Mouse (Mus musculus) macrophage (primary cell): Measurements from ENCODE around the gene Fam155a. TPM values are rescaled to one million over a fixed set of nuclear protein-coding genes. Genes with fewer than 3 reads are reported as not detected.

Experiments
- H3K27ac ChIP-seq: fragments of 350-480 bp; formaldehyde crosslinking; 2 replicates; pipeline ENCODE4 v1.9.0; 2021
- H3K36me3 ChIP-seq: fragments of 350-480 bp; formaldehyde crosslinking; 2 replicates; pipeline ENCODE4 v1.9.0; 2021; ENCODE audit errors: inconsistent target
- H3K4me3 ChIP-seq: fragments of 350-480 bp; formaldehyde crosslinking; 2 replicates; pipeline ENCODE4 v1.9.0; 2021; ENCODE audit errors: inconsistent target
- H3K79me2 ChIP-seq: fragments of 350-480 bp; formaldehyde crosslinking; 2 replicates; pipeline ENCODE4 v1.9.0; 2021; ENCODE audit errors: inconsistent target
- WGBS: methylation state at CpG from one replicate; pipeline ENCODE4 v1.1.7; 2026; ENCODE audit warnings: inconsistent platforms; ENCODE audit not compliant: missing documents; 5-methylcytosine and 5-hydroxymethylcytosine counted together
- polyA plus RNA-seq: library from polyadenylated mRNA; stranded (reverse); fragments of 250-400 nt; gene quantifications from 3 replicates; pipeline ENCODE4 v1.2.4, GENCODE M21; 2018; ENCODE audit warnings: inconsistent platforms

The Fam155a gene
- polyA plus RNA-seq, 1 experiment from 2014 or later = not detected

DNA sequence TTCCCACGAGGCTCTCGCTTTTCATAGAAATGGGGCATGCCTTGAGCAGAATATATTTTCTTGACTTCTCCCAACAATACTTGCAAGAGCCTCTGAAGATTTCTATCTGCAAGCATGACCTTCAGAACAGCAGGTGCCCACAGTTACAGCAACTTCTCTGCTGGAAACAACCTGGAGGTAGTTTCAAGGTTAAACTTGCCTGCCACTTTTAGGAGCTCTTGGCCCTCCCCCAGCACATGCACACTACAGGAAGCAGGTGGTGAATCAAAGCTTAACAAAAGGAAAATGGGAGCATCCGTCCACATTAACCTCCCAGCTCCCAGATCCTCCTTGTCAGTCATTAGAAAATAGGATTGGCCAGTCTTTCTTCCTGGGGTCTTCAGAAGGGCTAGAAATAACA, 175.0 kb downstream of the Fam155a start:
- H3K4me3 ChIP-seq = no peak overlapping the region
- no peak overlapping the region for H3K27ac ChIP-seq
- H3K79me2 ChIP-seq = no peaks in the 10 kb centered on the region
- no peaks in the 10 kb centered on the region for H3K36me3 ChIP-seq
- WGBS = 57% methylated on average over 3 of the region's 3 CpGs

DNA sequence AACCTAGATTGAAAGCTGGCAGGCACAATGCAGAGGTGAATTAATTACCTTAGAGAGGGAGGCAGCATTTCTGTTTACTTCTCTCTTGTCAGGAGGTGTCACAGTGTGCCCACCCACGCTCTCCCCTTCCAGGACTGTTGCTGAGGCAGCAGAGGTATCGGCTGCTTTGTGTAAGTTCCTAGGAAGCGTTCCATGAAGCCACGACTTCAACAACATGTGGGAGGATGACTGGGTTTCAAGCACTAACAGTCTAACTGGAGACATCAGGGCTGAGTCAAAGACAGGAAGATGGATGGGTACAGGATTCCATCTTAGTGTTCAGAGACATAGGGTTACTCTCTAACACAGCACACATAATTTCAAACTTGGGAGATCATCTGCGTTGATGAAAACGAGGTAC, 189.1 kb downstream of the Fam155a start:
- no peaks in the 10 kb centered on the region for H3K79me2 ChIP-seq
- no peak overlapping the region for H3K27ac ChIP-seq
- no peak overlapping the region for H3K4me3 ChIP-seq
- WGBS = 83% methylated on average over 5 of the region's 6 CpGs
- no peaks in the 10 kb centered on the region for H3K36me3 ChIP-seq

DNA sequence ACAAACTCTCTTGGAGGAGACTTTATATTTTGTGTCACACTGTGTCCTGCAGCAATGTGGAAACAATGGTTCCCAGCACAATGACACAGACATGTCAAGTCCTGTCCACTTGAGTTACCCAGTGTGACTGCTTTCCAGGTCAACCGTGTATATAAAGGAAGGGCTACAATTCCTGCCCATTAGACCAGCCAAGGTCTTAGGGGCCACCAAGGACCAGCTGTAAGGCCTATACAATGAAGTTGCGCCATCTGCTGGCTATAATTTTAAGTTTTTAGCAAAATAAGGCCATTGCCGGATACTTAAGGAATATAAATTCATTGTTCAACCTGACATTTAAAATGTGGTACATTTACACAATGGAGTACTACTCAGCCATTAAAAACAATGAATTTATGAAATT, 190.8 kb downstream of the Fam155a start:
- no peaks in the 10 kb centered on the region for H3K79me2 ChIP-seq
- 36% methylated on average over 3 of the region's 3 CpGs for WGBS
- no peak overlapping the region for H3K4me3 ChIP-seq
- no peak overlapping the region for H3K27ac ChIP-seq
- H3K36me3 ChIP-seq = no peaks in the 10 kb centered on the region

DNA sequence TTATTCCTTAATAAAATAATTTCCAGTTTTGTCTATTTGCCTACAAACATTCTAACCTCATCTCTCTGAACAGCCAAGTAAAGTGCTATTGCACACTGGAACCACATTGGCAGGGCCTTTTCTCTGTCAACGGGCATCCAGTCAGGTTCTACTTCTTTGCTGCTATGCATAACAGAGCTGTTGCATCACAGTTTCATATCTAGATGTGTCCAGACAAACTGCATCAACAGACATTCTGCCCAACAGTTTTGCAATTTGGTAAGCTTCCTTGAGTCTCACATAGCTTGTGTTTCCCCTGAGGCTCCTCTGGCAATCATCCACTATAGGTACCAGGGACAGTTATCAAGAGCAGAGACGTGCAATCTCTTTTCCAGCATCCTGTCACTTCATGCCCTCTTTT, 199.0 kb downstream of the Fam155a start:
- no peaks in the 10 kb centered on the region for H3K79me2 ChIP-seq
- WGBS = 56% methylated on average over 2 of the region's 2 CpGs
- H3K4me3 ChIP-seq = no peak overlapping the region
- no peak overlapping the region for H3K27ac ChIP-seq
- no peaks in the 10 kb centered on the region for H3K36me3 ChIP-seq

DNA sequence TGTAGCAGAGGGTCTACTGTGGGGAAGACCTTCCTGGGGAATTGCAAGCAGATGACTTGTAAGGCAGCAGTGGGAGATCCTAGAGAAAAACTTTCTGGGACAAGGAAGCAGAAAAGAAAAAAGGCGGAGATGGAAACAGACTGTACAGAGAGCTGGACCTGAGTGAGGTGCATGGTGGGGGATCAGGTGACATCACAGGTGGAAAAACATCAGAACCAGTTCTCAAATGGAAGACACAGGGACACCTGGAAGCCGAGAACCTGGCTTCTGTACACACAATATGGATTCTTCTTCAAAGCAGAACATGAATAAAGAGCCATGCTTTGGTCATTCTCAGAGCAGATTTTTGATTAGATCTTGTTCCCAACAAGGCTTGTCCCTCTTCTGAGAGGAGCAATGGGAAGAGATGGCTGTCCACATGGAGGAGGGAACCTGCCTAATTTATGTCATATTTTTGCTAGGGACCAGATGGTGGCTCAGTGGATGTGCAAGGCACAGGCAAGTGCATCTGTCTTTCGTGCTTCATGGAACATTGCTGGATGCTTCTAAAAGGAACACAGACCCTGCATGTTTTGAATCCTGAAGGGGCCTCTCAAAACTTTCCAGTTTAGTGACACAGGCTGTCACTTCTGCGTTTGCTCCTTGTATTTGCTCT, 201.3 kb downstream of the Fam155a start:
- Histone ChIP-seq H3K79me2 (no peaks in the 10 kb centered on the region), H3K36me3 (no peaks in the 10 kb centered on the region), H3K27ac (no peak overlapping the region), H3K4me3 (no peak overlapping the region)
- WGBS = 82% methylated on average over 4 of the region's 4 CpGs

DNA sequence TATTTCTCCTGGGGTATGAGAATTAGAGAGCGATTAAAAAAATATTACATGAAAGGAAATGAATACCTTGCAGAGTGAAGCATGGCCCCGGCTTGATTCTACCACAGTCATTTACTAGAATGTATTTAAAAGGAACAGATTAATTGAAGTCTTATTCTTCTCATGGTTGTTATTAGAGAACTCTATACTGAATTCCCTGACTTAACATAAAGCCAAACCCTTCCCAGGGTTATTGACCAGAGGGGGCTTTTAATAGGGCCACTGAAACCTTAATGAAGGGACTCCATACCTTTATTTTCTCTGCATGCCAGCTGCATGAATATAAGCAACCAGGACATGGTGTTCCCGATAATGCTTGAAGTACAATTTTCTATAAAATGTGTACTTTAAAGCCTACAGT, 221.8 kb downstream of the Fam155a start:
- no peaks in the 10 kb centered on the region for H3K79me2 ChIP-seq
- no peak overlapping the region for H3K4me3 ChIP-seq
- H3K36me3 ChIP-seq = no peaks in the 10 kb centered on the region
- no peak overlapping the region for H3K27ac ChIP-seq
- 100% methylated on average over 3 of the region's 3 CpGs for WGBS

DNA sequence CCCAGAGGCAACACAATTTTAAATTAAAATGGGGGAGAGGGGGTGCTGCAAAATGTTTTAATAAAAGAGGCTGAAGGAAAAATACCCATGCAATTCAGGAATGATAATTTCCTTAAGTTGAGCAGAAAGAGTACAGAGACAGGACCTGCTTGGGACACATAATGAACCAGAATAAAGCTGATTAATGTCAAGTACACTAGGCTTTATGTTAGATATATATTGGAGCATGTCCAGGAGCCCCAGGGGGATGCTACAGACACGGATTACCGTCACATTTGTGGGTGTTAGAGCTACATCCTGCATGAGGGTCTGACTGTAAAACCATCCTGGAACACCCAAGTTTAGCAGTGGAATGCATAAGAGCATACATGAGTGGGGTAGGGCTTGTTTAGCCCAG, 223.4 kb downstream of the Fam155a start:
- Histone ChIP-seq H3K27ac (no peak overlapping the region), H3K36me3 (no peaks in the 10 kb centered on the region), H3K79me2 (no peaks in the 10 kb centered on the region), H3K4me3 (no peak overlapping the region)
- WGBS = 87% methylated on average over 2 of the region's 2 CpGs

GRCm38 (mm10) chr8:9546919-9547557, 223.9 kb downstream of the Fam155a start:
- Histone ChIP-seq H3K79me2 (no peaks in the 10 kb centered on the region), H3K4me3 (no peak overlapping the region), H3K27ac (no peak overlapping the region), H3K36me3 (no peaks in the 10 kb centered on the region)
- WGBS = 85% methylated on average over 6 of the region's 6 CpGs

DNA sequence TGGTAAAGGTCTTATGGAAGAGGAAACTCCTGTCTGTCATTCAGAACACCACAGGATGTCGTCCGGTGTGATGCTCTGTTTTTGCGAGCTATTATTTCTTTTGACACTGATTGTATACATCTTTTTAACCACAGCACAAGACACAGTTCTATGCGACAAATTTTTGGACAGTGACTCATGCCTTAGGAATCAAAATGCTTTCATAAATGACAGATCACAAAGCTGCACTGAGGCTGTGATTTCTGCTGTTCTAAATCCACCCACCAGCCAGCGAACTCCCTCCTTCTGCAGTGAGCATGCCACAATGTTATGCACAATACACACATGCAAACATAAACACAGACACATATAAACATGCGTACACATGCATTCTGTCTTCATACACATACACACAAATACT, 224.5 kb downstream of the Fam155a start:
- no peaks in the 10 kb centered on the region for H3K36me3 ChIP-seq
- 72% methylated on average over 6 of the region's 6 CpGs for WGBS

GRCm38 (mm10) chr8:9545665-9546064, 225.3 kb downstream of the Fam155a start:
- WGBS = 68% methylated on average over 2 of the region's 2 CpGs
- H3K79me2 ChIP-seq = no peaks in the 10 kb centered on the region
- H3K27ac ChIP-seq = no peak overlapping the region
- no peak overlapping the region for H3K4me3 ChIP-seq
- no peaks in the 10 kb centered on the region for H3K36me3 ChIP-seq

More for the DNA sequence above, 224.5 kb downstream of the Fam155a start:
- Histone ChIP-seq H3K4me3 (no peak overlapping the region), H3K79me2 (no peaks in the 10 kb centered on the region), H3K27ac (no peak overlapping the region)

DNA sequence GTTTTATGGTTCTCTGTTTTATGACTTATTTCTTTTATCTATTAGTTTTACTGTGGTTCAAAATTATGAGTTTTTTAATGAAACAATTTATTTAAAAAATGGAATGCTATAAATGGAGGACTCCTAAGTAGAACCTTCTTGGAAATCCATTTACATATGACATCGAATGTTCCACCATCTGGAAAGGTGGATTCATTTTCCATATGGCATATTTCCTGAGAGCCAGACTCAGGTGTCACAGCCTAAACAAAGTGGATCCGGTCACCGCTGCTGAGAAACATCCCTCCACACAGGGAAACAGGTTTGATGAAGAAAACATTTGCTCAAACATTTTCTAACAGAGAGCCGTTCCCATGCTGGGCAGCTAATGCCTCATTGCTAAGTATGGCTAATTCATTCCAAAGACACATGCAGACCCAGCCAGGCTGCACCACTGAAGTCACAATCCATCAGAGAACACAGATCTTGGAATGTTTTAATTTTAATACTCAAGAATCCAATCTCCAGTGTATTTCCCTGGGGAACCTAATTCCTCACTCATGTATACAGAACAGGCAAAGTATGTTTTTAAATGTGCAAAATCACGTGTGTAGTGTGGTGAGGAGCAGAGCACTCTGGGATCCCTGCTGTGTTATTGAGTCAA, 235.1 kb downstream of the Fam155a start:
- Histone ChIP-seq H3K36me3 (no peaks in the 10 kb centered on the region), H3K27ac (no peak overlapping the region), H3K79me2 (no peaks in the 10 kb centered on the region), H3K4me3 (no peak overlapping the region)
- WGBS = 87% methylated on average over 5 of the region's 5 CpGs

DNA sequence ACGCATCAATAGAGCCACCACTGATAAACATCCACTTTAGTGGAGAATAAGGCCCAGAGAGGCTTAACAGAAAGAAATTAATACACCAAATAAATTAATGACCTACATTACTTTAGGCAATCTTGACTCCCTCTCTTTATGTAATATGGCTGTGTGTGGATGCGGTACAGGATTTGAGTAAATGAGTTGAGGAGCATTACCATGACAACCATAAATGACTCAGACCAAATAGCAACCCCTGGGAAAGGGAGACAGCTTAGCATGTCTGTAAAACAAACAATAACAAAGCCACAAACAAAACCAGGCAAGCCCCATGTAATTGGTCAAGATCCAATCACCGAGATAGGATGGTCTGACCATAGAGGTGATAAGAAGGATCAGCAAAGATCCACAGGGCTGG, 244.4 kb downstream of the Fam155a start:
- no peaks in the 10 kb centered on the region for H3K36me3 ChIP-seq
- no peak overlapping the region for H3K27ac ChIP-seq
- no peak overlapping the region for H3K4me3 ChIP-seq
- WGBS = 90% methylated on average over 3 of the region's 3 CpGs
- H3K79me2 ChIP-seq = no peaks in the 10 kb centered on the region

DNA sequence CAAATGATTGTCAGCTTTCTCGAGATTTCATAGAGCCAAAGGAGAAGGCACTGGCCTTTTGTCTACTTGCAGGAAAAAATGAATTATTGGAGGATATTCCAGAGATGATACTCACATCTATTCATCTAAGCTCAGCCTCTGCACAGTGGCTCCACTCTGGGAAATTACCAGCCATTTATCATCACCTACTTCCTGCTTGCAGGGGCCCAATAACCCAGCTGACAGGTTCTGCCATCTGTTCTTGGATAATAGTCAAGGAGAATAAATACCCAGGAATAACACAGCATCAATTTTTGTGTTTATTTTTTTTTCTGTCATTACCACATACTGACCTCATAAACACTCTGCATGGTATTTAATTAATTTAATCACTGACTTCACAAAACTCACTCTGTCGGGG, 249.4 kb downstream of the Fam155a start:
- H3K4me3 ChIP-seq = no peak overlapping the region
- H3K36me3 ChIP-seq = no peaks in the 10 kb centered on the region
- 77% methylated on average over 2 of the region's 2 CpGs for WGBS
- H3K27ac ChIP-seq = no peak overlapping the region
- no peaks in the 10 kb centered on the region for H3K79me2 ChIP-seq

DNA sequence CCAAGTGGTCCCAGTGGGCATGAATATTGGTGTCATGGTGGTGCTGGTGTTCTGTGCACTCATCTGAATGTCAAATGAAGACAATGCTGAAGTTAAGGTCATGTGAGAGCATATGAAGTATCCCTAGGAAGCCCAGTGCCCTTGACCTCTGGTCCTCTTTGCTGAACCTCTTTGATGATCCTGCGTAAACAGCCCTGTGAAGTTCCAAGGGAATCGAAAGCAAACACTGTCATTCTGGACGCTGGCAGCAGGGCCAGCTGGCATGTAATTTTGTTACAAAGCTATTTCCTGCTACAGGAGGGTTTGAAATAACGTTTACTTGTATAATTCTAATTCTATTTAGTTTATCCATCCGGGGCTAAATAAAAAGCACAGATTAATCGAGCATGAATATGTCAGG, 270.2 kb downstream of the Fam155a start:
- Histone ChIP-seq H3K4me3 (no peak overlapping the region), H3K79me2 (no peaks in the 10 kb centered on the region), H3K36me3 (no peaks in the 10 kb centered on the region), H3K27ac (no peak overlapping the region)
- WGBS = 46% methylated on average over 6 of the region's 6 CpGs

- Histone ChIP-seq H3K27ac (no peak overlapping the region), H3K4me3 (no peak overlapping the region), H3K79me2 (no peaks in the 10 kb centered on the region), H3K36me3 (no peaks in the 10 kb centered on the region)
- 80% methylated on average over 1 of the region's 1 CpGs for WGBS
Observed at GRCm38 (mm10) chr8:9494225-9494598, 276.7 kb downstream of the Fam155a start.
